Mouse (Mus musculus) ES-E14 (cell line): ENCODE measurements around the gene Mt2. TPM values are rescaled to one million over a fixed set of nuclear protein-coding genes. Genes with fewer than 3 reads are reported as not detected.

Source experiments
- DNase-seq: peaks from one replicate; pipeline ENCODE4 v3.0.0-alpha.2; 2013; ENCODE audit warnings: low read depth, low spot score
- H3K27ac ChIP-seq: 2 replicates; pipeline ENCODE4 v1.5.1; 2012; ENCODE audit warnings: low read depth, mild to moderate bottlenecking, low read length, moderate library complexity, mixed read lengths; ENCODE audit not compliant: poor library complexity, insufficient read depth, severe bottlenecking
- H3K36me3 ChIP-seq: 2 replicates; pipeline ENCODE4 v1.6.1; 2012; ENCODE audit warnings: mild to moderate bottlenecking, low read length, moderate library complexity, mixed read lengths; ENCODE audit not compliant: control insufficient read depth, poor library complexity, insufficient read depth, severe bottlenecking
- H3K4me1 ChIP-seq, 2 experiments: fragments of 150-350 bp in 1 of 2; sonication (generic) in 1 of 2; 2 replicates each; pipeline ENCODE4 v1.6.1; 2012; ENCODE audit warnings: low read length in 2 of 2, mild to moderate bottlenecking in 1 of 2, mixed read lengths in 1 of 2; ENCODE audit not compliant: control insufficient read depth in 2 of 2, insufficient read depth in 2 of 2, poor library complexity in 1 of 2
- H3K4me3 ChIP-seq, 2 experiments: fragments of 150-350 bp in 1 of 2; sonication (generic) in 1 of 2; 2 replicates each; pipeline ENCODE4 v1.5.1; 2012; ENCODE audit warnings: low read length in 2 of 2, low read depth in 1 of 2, mild to moderate bottlenecking in 1 of 2, mixed read lengths in 1 of 2; ENCODE audit not compliant: insufficient read depth in 1 of 2, poor library complexity in 1 of 2, severe bottlenecking in 1 of 2
- H3K9ac ChIP-seq: 2 replicates; pipeline ENCODE4 v1.6.1; 2012; ENCODE audit warnings: low read depth, mild to moderate bottlenecking, low read length, mixed read lengths; ENCODE audit not compliant: poor library complexity, insufficient read depth, severe bottlenecking
- H3K9me3 ChIP-seq: fragments of 150-350 bp; sonication (generic); 2 replicates; pipeline ENCODE4 v1.6.1; 2012; ENCODE audit warnings: low read depth, mild to moderate bottlenecking, low read length; ENCODE audit not compliant: control insufficient read depth, insufficient read depth
- CHD2 ChIP-seq: IDR thresholded peaks from 2 replicates; pipeline ENCODE4 v1.6.1; 2014; ENCODE audit warnings: mild to moderate bottlenecking, low read depth, low read length, inconsistent platforms
- HCFC1 ChIP-seq: IDR thresholded peaks from 2 replicates; pipeline ENCODE4 v1.6.1; 2012; ENCODE audit warnings: low read length, inconsistent platforms, borderline replicate concordance; ENCODE audit not compliant: insufficient read depth
- MAFK ChIP-seq: IDR thresholded peaks from 2 replicates; pipeline ENCODE4 v1.6.1; 2014; ENCODE audit warnings: mild to moderate bottlenecking, low read depth, low read length, inconsistent platforms; ENCODE audit not compliant: insufficient read depth
- ZC3H11A ChIP-seq: IDR thresholded peaks from 2 replicates; pipeline ENCODE4 v1.6.1; 2012; ENCODE audit warnings: low read depth, mild to moderate bottlenecking, inconsistent platforms, low read length, borderline replicate concordance
- ZNF384 ChIP-seq: IDR thresholded peaks from 2 replicates; pipeline ENCODE4 v1.6.1; 2012; ENCODE audit warnings: low read depth, low read length, inconsistent platforms
- in situ Hi-C, 2 experiments: fragments of 600-800 bp; cut with MboI; formaldehyde crosslinking; loops; one replicate each; pipeline ENCODE4 v1.15.1; 2025; ENCODE audit warnings: low sequenced_read_pairs in 2 of 2, inconsistent platforms in 1 of 2; ENCODE audit not compliant: unreplicated experiment in 2 of 2
- total RNA-seq: library from RNA; depleted of rRNA; stranded (reverse); fragments of 300-350 nt; gene quantifications from 2 replicates; pipeline ENCODE4 v1.2.3, GENCODE M21; 2012

Mt2 gene
- total RNA-seq, 1 experiment = 635 TPM

- no peak for DNase-seq
- in situ Hi-C loops = no loop called here
- TF ChIP-seq MAFK (no peak), ZC3H11A (no peak), ZNF384 (no peak), CHD2 (no peak), HCFC1 (no peak)
- Histone ChIP-seq H3K9me3 (no peaks in the 10 kb centered on the region), H3K4me3 (no peak within 1 kb of the TSS), H3K4me1 (peaks cover 0 to 3% of the 10 kb centered on the region in 2 experiments; a peak in 1 of 4 replicates), H3K36me3 (no peaks in the 10 kb centered on the region), H3K9ac (no peak within 1 kb of the TSS), H3K27ac (no peak within 1 kb of the TSS)
Measured at GRCm38 (mm10) chr8:94136933-94137332, 35.5 kb upstream of the Mt2 start, which contains the start of gene Mt4. TSS of gene Mt4 (plus strand) at chr8:94137197.

- in situ Hi-C loops = no loop called here
- Histone ChIP-seq H3K27ac (no peak overlapping the region), H3K4me3 (no peak overlapping the region), H3K36me3 (no peaks in the 10 kb centered on the region), H3K4me1 (peaks cover 0 to 3% of the 10 kb centered on the region in 2 experiments; a peak in 1 of 4 replicates), H3K9ac (no peak overlapping the region), H3K9me3 (no peaks in the 10 kb centered on the region)
- no peak for DNase-seq
- no peak for TF ChIP-seq CHD2
Measured at GRCm38 (mm10) chr8:94140266-94140795, 32.1 kb upstream of the Mt2 start.

- DNase-seq = no peak
- H3K4me1 ChIP-seq = peaks cover 0 to 8% of the 10 kb centered on the region in 2 experiments; a peak in 2 of 4 replicates
- no peak for TF ChIP-seq ZC3H11A
- no peaks in the 10 kb centered on the region for H3K36me3 ChIP-seq
- in situ Hi-C loops = no loop called here
- H3K9ac ChIP-seq = no peak overlapping the region
- no peak overlapping the region for H3K27ac ChIP-seq
- H3K9me3 ChIP-seq = no peaks in the 10 kb centered on the region
- H3K4me3 ChIP-seq = no peak overlapping the region
Measured at GRCm38 (mm10) chr8:94148236-94148635, 24.2 kb upstream of the Mt2 start.

GRCm38 (mm10) chr8:94150925-94151324 lies 21.5 kb upstream of the Mt2 start:
- Histone ChIP-seq H3K27ac (no peak overlapping the region), H3K9me3 (no peaks in the 10 kb centered on the region), H3K4me1 (peaks cover 4 to 17% of the 10 kb centered on the region in 2 experiments; a peak in 3 of 4 replicates), H3K36me3 (no peaks in the 10 kb centered on the region), H3K9ac (no peak overlapping the region), H3K4me3 (no peak overlapping the region)
- in situ Hi-C loops = no loop called here
- TF ChIP-seq ZNF384 = no peak
- peak; percentile 87 for TF ChIP-seq MAFK
- DNase-seq = no peak

- TF ChIP-seq CHD2 (no peak), MAFK (no peak), ZC3H11A (no peak), ZNF384 (no peak), HCFC1 (no peak)
- Histone ChIP-seq H3K4me3 (peak within 1 kb of the TSS; percentile 28 to 67; a peak in 3 of 4 replicates), H3K9me3 (no peaks in the 10 kb centered on the region), H3K9ac (no peak within 1 kb of the TSS), H3K27ac (no peak within 1 kb of the TSS), H3K36me3 (no peaks in the 10 kb centered on the region), H3K4me1 (peaks cover 4 to 17% of the 10 kb centered on the region in 2 experiments; a peak in 3 of 4 replicates)
- in situ Hi-C loops = no loop called here
- no peak for DNase-seq
Measured at GRCm38 (mm10) chr8:94152513-94153300, 19.8 kb upstream of the Mt2 start, which contains the start of gene Mt3. TSS of gene Mt3 (plus strand) at chr8:94152607.
